Mouse (Mus musculus) heart, postnatal 14 days (tissue): ENCODE results near the gene Fat2. TPM values are rescaled to one million over a fixed set of nuclear protein-coding genes. Genes with fewer than 3 reads are reported as not detected.

Source experiments
- DNase-seq, 2 experiments: peaks; one replicate each; pipeline ENCODE4 v3.0.0; 2021 to 2022
- intact Hi-C: fragments of 180-260 bp; cut with DNase I; formaldehyde crosslinking; loops from one replicate; pipeline ENCODE4 v1.15.1; 2025
- long read RNA-seq, 2 experiments: library from polyadenylated mRNA; stranded (forward); transcript quantifications; one replicate each; pipeline ENCODE4 v2.0.0; 2021
- total RNA-seq, 2 experiments: library from RNA; stranded (reverse); gene quantifications; 2 replicates each; pipeline ENCODE4 v1.2.3; 2021

Gene Fat2
- under 1 TPM; 0.07 to 0.10 TPM for total RNA-seq
- long read RNA-seq, experiment 1, result 0 reads
- long read RNA-seq, experiment 2, partial matches to known transcripts, result 0 of 1 reads
- long read RNA-seq, experiment 2, other reads (novel, unspliced or antisense), result 1 of 1 reads

DNA sequence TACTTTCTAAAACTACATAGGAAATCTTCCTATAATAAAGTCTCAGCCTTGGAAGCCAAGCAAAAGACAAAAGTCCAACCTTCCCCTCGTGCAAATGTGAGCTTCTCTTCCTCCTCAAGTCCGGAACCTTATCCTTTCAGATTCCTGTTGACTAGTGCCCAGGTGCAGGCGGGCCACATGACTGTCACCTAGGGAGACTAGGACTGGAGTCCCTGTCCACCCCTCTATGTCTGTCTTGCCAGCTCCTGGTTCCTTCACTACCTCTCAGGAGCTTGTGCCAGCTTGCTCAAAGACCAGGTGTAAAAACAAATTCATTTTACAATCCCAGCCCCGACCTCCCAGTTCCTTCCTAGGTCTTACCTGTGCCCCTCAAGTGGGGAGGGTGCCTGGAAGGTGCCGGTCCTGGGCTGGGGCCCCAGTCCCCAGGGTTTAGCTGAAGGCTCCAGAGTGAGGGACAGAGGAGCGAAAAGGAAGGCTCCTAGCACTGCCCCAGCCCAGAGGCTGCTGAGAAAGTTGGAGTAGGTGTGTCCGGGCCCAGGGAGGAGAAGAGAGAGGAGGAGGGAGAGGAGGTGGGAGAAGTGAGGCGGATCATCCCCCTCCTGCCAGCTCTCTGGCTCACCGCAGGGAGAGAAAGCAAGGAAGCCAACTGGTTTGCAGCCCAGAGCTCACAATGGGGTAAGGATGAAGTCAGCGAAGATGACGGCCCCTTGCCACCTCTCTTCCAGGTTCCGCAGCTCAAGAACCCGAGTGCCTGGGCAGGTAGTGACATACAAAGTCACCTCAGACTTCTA lies at the start of gene Fat2:
Fat2 (minus strand) TSS at position 464 of the 791 bp plus-strand sequence.
- intact Hi-C loops, result no loop called here
- DNase-seq, result no peak

DNA sequence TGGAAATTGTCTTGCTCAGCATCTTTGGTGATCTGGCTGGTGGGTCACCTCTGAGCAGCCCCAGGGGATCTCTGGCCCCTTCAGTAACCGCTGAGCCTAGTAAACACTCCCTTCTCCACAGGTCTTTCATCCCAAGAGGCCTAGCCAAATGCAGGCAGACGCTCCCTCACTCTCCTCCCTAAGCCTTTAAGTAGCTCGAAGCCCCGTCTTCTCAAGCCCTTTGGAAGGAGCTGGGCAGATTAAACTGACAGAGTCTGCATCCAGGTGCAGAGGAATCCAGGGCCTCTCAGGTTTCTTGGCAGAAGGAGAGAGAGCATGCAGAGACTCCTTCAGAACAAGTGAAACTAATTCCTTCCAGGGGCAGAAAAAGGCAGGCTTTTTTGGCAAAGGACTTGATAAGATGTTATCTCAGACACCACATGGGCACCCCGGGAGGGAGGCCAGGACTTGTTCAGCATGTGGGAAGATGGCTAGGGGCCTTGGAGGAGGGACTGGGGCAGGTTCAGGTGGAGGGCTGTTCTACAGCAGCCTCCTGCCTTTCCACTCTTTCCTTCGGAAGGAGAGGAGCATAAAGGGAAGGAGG lies 47.2 kb upstream of the Fat2 start:
- intact Hi-C loops, result no loop called here
- DNase-seq, result no peak

DNA sequence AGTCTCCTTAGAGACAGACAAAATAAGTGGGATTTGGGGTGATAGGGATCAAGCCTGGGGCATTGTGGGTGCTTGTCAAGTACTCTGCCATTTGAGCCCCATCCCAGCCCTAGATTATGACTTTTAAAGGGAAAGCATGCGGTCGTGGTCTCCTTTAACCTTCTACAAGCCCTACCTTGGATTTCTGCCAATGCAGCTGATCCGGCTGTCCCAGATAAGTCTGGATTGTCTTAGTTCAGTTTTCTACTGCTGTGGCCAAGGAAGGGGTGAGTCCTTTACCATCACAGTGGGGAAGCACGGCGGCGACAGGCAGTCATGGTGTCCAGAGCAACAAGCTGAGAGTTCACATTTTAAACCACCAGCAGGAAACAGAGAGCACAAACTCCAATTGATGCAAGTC lies 44.5 kb upstream of the Fat2 start:
- DNase-seq, result no peak
- intact Hi-C loops, result no loop called here

DNA sequence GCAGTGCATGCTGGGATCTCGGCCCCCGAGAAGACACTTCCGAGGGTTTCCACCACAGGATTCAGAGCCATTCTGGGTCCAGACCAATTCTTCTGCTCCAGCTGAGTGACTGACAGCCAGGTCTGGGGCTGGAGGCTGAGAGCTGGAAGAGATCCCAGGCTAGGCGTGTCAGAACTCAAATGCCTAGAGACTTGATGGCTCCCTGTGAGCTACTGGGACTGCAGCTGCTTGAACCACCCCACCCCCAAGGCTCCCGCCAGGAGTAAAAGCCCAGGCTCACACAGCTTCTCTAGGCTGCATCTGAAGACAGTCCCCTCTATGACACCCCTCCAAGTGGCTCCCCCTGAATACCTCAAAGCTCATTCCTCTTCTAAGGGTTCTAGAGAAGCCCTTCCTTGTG lies 42.0 kb upstream of the Fat2 start:
- DNase-seq, result peak; percentile 80 to 84
- intact Hi-C loops, result loop anchor here (5.0 kb wide), 1 partner anchor 116 kb away; no protein-coding TSS in a partner anchor

DNA sequence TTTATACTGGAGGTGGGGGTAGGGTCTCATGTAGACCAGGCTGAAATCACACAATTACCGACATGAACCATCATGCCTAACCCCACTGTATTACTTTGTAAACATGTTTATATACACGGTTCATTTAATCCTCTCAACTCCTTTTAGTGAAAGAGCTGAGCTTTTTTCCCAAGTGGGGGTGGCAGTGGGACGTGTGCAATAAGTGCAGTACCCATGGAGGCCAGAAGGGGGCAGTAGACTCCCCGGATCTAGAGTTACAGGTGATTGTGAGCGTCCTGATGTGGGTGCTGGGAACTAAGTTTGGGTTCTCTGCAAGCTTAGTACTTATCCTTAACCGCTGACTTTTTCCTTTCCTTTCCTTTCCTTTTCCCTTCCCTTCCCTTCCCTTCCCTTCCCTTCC lies 37.5 kb upstream of the Fat2 start:
- no peak for DNase-seq
- intact Hi-C loops, result no loop called here

DNA sequence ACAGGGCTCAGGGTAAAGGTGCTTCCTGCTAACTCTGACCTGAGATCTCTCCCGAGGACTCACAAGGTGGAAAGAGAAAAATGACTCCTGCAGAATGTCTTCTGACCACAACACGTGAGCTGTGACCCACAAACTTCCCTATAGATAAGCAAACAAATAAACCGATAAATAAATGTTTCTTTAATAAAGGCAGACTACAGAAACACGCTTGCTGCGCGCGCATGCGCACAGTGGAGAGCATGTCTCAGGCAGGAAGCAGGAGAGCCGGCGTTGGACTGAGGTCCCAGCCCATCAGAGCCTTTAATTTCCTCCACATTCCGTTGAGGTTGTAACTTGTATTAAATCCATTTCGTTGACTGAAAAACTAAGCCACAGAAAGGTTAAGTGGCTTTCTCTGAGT lies 37.0 kb upstream of the Fat2 start:
- DNase-seq, result no peak
- intact Hi-C loops, result no loop called here

DNA sequence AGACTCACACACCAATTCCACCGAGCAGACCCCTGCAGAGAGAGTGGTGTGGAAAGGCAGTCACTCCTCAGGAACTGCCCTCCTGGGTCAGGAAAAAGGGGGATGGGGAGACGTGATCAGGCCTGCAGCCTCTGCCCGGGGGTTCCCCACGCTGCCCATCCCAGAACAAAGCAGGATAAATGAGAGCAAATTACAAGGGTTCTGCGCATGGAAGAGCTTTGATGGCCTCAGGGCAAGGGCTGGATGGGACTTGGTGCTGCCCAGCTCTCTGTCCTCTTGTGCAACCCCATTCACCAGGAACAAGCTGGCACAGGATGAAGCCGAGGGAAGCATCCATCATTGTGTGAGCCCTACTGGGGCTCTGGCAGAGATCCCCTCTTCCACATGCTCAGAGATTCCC lies 35.6 kb upstream of the Fat2 start:
- DNase-seq, result no peak
- intact Hi-C loops, result no loop called here

DNA sequence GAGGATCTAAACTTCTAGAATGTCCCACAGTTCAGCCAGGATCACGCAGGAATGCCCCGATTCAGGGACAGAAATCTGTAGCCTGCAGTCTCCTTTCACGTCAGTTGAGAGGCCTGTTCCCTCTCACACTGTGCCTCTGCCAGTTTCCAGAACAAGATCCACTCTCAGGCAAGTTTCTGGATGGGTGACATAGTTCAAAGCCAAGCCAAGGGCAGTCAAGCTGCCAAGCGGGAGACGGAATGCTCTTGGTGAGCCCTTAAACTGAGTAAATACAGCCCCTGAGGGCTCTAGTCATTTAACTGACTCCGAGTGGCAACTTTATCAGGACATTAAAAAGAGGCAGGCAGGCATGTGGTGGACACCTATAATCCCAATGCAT lies 32.7 kb upstream of the Fat2 start:
- peak in 1 of 2 experiments; percentile 54 for DNase-seq
- intact Hi-C loops, result no loop called here

DNA sequence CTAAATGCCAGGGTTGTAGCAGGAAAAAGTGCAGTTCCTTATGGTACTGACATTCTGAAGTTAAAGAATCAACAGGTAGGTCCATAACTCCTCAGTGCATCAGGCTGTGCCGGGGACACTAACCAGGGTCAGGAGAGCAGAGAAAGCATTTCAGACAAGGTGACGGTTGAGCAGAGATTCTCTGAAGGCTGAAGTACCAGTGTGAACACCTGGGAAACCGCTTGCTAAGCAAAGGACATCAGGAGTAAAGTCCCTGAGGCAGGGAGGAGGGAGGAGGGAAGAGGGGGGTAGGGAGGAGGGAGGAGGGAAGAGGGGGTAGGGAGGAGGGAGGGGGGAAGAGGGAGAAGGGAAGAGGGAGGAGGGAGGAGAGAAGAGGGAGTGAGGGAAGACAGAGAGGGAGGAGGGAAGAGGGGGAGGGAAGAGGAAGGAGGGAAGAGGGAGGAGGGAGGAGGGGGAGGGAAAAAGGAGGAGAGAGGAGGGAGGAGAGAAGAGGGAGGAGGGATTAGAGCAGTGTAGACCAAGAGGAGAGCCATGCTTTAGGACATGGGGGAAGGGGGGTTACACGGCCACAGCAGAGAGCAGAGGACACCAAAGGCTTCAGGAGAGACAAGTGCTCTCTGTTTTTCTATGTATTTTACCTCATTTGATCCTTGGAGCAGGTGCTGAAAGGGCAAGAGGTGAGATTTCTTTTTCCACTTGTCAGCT lies 32.2 kb upstream of the Fat2 start:
- intact Hi-C loops, result no loop called here

DNA sequence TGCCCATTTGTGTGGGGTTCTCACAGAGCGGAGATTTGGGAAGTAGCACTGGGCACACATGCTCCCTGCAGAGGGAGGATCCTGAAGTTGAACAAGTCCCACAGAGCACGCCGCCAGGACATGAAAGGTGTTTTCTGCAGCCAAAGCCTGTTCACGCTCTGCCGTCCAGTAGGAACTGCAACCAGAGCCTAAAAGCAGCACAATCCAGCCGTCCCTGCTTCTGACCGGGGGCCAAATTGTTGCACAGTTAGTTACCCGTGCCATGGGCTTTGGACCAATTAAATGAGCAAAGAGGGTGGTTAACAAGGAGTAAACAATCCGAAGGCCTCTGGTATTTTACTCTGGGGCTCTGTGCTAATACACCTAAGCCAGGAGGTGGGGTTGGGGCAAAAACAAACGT lies 31.4 kb upstream of the Fat2 start:
- no peak for DNase-seq
- intact Hi-C loops, result no loop called here

More for the DNA sequence above, 32.2 kb upstream of the Fat2 start:
- no peak for DNase-seq

DNA sequence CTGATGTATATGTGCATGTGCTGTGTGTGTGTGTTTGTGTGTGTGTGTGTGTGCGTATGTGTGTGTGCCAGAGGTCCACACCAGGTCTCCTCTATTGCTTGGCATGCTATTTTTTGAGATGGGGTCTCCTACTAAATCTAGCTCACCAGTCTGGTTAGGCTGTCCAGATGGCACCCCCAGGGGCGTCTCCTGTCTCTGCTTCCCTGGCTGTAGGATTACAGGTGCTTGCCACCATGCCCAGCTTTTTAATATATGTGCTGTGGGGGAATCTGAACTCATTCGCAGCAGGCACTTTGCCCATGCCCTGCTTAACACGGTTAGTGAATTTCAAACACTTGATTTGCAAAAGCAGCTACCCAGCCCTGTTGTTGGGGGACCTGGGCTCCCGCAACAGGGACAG lies 29.5 kb upstream of the Fat2 start:
- no peak for DNase-seq
- intact Hi-C loops, result no loop called here

DNA sequence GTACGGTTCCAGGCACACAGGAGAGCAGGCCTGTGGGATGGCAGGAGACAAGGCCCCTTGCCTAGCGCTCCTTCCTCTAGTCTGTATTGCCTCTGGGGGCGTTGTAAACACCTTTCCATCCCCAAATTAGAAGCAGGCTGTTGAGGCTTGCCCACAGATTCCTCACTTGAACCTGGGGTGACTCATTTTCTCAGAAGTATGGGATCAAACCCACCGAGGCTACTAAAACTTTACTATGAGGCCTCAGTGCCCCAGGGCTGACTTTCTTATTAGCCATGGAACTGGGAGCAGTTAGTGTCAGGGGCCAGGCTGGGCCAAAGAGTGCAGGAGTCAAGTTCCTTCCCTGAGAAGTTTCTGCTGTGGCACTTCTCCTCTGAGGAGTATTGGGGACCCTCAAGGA lies 28.9 kb upstream of the Fat2 start:
- no peak for DNase-seq
- intact Hi-C loops, result no loop called here

DNA sequence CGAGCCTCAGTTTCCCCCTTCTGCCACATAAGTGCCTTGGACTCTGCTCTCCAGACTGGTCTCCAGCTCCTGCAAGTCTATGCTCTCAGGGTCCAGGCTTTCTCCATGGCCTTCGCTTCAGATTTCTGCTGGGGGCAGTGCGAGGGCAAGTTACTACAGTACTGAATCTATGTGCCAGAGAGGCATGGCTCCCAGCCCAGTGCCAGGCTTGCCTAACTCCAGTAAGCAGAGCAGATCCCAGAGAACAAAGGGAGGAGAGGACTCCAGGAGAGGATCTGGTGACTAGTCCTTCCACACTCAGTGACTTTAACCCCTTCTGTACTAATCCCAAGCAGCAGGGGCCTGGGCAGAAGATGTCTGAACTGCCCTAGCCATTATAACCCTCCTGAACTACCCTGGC lies 28.3 kb upstream of the Fat2 start:
- DNase-seq, result peak in 1 of 2 experiments; percentile 35
- intact Hi-C loops, result no loop called here

DNA sequence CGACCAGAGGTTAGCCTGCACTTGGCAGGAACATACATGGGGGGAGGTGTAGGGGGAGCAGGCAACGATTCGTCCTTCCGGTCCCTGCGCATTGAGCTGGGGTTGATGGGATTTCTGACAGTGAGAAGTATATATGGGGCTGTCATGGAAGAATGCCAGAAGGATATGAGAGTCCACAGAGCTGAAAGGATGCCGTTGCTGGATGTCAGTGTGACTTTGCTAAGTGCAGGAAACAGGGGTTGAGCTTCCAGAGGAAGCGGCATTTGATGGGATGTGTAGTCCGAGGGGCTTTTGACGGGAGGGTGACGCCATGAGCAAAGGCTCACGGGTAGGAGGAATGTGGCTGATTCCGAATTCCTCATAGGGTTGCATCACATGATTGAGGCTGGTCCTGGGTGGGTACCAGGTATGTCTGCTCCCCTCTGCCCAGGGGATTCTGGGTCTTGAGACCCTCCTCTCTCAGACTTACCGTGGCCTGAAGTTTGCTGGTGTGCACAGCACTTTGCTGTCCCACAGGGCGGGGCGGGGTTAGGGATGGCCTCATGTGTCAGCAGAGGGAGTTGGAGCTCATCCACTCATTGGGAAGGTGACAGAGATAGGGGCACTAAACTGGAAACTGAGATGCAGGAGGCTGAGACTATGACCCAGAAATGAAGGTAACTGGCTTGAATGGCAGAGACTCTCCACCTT lies 21.9 kb upstream of the Fat2 start:
- DNase-seq, result no peak
- intact Hi-C loops, result no loop called here

DNA sequence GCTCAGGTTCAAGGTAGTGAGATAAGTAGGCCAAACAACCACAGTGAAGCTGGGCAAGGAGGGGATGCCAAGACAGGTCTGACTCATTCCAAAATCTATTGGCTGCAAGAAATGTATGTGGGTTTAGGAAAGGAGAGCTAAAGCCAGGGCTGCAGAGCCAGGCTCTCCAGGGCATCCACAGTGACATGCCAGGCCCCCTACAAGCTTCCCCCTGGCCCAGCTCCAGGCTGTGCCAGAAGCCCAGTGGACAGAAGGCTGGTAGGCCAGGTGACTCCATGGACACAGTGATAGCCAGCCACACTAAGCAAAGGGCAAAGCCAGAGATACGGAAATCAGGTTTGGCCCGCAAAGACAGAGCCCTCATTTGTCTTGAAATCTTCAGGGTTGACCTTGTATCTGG lies 20.5 kb upstream of the Fat2 start:
- intact Hi-C loops, result no loop called here
- DNase-seq, result no peak

DNA sequence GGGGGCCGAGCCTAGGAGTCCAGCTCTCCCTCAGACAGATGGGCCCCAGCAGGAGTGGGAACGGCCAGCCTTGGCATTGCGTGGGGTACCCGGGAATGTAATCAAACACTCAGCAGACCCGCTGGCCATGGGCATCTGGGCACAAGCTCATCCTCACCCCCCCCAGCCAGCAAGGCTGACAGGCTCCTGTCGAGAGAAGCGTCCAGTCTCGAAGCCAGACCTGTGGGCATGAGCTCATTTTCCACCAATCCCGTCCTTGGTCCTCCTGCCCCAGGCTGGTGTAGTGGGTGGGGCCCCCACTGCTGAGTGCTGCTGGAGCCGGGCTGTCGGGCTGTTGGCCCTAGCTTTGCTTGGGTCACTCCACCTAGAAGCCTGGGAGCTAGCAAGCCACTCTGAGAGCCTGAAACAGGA lies 5.6 kb upstream of the Fat2 start:
- DNase-seq, result no peak
- intact Hi-C loops, result no loop called here

DNA sequence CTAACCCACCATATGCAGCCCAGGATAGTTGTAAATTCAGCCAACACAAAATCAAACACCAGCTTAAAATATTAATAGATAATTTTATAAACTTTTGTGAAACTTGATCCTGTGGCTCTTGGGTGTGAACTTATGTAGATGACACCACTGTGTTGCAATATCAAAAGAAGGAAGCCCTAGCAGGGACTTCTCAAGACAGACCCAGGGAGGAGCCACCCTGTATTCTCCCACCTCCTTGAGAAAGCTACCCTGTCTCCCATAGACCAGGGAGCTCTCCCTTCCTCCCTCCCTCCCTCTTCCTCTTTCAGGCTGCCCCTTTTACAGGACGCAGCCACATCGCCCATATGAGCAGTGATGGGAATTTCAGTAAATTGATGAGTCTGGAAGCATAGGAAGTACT lies 4.4 kb upstream of the Fat2 start:
- DNase-seq, result no peak
- intact Hi-C loops, result no loop called here

DNA sequence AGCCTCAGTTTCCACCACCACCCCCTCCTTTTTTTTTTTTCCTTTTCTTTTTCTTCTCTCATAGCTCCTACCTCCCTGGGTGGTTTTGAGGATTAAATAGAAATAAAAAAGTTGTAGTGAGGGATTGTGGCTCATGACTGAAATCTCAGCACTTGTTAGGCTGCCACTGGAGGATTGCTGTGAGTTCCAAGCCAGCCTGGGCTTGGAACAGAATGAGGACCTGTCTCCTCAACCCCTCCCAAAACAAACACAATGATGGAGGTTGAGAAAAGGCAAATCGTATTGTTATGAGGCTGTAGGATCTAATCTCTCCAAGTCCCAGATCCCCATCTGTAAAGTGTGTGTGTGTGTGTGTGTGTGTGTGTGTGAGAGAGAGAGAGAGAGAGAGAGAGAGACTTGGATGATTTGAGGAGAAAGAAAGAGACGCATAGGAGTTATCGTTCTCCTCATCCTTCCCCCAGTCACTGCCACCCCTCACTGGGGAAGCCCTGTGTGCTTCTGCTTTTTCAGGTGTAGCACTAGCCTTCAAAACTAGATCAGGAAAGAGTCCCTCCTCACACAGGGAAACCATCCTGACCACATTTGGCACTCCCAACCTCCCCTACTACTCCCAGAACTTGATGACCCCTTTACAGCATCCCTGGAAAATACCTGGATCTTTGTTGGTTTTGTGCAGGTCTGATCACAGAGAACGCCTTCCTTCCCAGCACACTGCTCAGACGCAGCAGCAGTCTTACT lies 837 bp upstream of the Fat2 start:
- intact Hi-C loops, result no loop called here
- DNase-seq, result no peak

DNA sequence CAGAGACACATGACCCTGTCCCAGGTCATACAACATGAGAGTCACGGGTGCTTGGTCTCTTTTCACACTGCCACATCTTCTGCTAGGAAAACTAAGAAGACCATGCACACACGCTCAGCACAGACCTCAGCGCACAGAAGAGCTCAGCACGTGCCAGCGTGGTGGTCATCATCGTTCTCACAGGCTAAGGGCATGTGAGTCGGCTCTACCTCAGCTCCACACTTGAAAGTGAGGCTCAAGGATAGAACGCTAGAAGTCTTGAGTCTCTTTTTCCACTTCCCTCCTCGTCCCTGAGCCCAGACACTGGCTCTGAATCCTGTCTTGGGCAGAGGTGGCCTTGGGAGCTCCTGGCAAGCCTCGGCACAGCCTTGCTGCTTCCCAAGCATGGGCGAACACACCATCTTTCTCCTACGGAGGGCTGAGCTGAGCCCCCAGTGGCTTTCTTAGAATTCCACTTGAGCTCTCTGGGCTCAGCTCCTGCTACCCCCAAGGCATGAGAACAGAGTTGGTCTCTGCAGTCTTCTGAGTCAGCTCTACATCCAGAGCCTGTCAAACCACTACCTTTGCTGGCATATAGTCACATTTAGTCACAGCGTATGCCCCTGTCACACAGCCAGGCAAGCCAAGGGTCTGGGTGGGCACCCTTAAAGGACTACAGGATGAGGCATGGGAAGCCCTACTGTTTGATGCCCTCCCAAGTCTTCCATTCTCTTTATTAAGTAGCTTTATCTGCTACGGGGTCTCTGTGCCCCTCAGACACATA lies 869 bp downstream of the Fat2 start:
- intact Hi-C loops, result no loop called here
- DNase-seq, result no peak

DNA sequence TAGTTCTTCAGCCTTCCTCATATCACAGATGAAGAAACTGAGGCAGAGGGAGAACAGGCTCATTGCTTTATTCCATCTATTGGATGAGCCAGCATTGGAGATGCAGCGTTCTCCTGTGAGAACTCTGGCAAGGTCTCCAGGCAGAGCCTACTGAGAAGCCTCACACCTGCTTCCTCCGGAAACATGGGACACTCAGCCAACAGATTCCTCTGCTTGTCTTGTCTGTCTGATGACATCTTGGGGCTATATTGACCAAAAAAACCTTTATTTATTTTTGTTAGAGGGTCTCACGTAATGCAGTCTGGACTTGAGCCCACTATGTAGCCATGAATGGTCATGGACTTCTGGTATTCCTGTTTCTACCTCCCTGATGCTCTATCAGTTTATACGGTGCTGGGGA lies 1.8 kb downstream of the Fat2 start:
- DNase-seq, result no peak
- intact Hi-C loops, result no loop called here
